Mouse (Mus musculus) heart, embryonic 16.5 days (tissue): ENCODE data around the gene Agr2. TPM values are rescaled to one million over a fixed set of nuclear protein-coding genes. Genes with fewer than 3 reads are reported as not detected.
A peak's percentile ranks its signal among the peaks of the same experiment; 100 is the strongest.

Source experiments
- ATAC-seq: fragments of 200-750 bp; cut with Nextera tagmentation; replicated peaks from 2 replicates; pipeline ENCODE4 v1.8.0; 2017; ENCODE audit warnings: moderate number of reproducible peaks; ENCODE audit not compliant: insufficient read depth, low FRiP score; ENCODE audit errors: extremely low read depth
- H3K27ac ChIP-seq: fragments of 300-500 bp; sonication (generic); 2 replicates; pipeline ENCODE4 v1.5.1; 2014; ENCODE audit warnings: mild to moderate bottlenecking, low read length, control low read depth, moderate library complexity
- H3K27me3 ChIP-seq: fragments of 300-500 bp; sonication (generic); 2 replicates; pipeline ENCODE4 v1.6.1; 2014; ENCODE audit warnings: low read length, mixed read lengths; ENCODE audit not compliant: control insufficient read depth, insufficient read depth
- H3K36me3 ChIP-seq: fragments of 300-500 bp; sonication (generic); 2 replicates; pipeline ENCODE4 v1.6.1; 2014; ENCODE audit not compliant: control insufficient read depth, insufficient read depth
- H3K4me1 ChIP-seq: fragments of 300-500 bp; sonication (generic); 2 replicates; pipeline ENCODE4 v1.6.1; 2014; ENCODE audit warnings: low read length, mixed read lengths; ENCODE audit not compliant: control insufficient read depth, insufficient read depth
- H3K4me2 ChIP-seq: fragments of 300-500 bp; sonication (generic); 2 replicates; pipeline ENCODE4 v1.6.1; 2014; ENCODE audit warnings: low read depth, mild to moderate bottlenecking, control low read depth, low read length
- H3K4me3 ChIP-seq: fragments of 300-500 bp; sonication (generic); 2 replicates; pipeline ENCODE4 v1.5.1; 2014; ENCODE audit warnings: mild to moderate bottlenecking, control low read depth, low read length
- H3K9ac ChIP-seq: fragments of 300-500 bp; sonication (generic); 2 replicates; pipeline ENCODE4 v1.6.1; 2014; ENCODE audit warnings: low read length, control low read depth
- H3K9me3 ChIP-seq: fragments of 300-500 bp; sonication (generic); replicated peaks from 2 replicates; pipeline ENCODE4 v1.6.1; 2016; ENCODE audit warnings: low read length; ENCODE audit not compliant: control insufficient read depth
- WGBS: fragments of 180-500 bp; shearing (Covaris S2); extraction: QIAGEN DNeasy Blood & Tissue Kit; methylation state at CpG from one replicate; pipeline ENCODE4 v1.1.7; 2014; 5-methylcytosine and 5-hydroxymethylcytosine counted together
- polyA plus RNA-seq: library from polyadenylated mRNA; unstranded; fragments of >200 nt; fragmentation: Nextera tagmentation; extraction: Ambion mirVana; gene quantifications from 2 replicates; pipeline ENCODE4 v1.2.1, GENCODE M21; 2015

The Agr2 gene
- 1.7 and 3.3 TPM in 2 replicates for polyA plus RNA-seq

GRCm38 (mm10) chr12:35992711-35993110, at the start of gene Agr2:
Agr2 (plus strand) TSS chr12:35992907.
- no peaks in the 10 kb centered on the region for H3K36me3 ChIP-seq
- H3K27ac ChIP-seq: no peak within 1 kb of the TSS
- ATAC-seq: no peak
- no peak within 1 kb of the TSS for H3K4me3 ChIP-seq
- no peaks in the 10 kb centered on the region for H3K27me3 ChIP-seq
- H3K4me2 ChIP-seq: no peak within 1 kb of the TSS
- no peak within 1 kb of the TSS for H3K9ac ChIP-seq
- no peaks in the 10 kb centered on the region for H3K4me1 ChIP-seq
- no peaks in the 10 kb centered on the region for H3K9me3 ChIP-seq
- 70% methylated on average over 9 of the region's 9 CpGs for WGBS

GRCm38 (mm10) chr12:35951757-35952156, 41.0 kb upstream of the Agr2 start:
- Histone ChIP-seq H3K4me2 (no peak overlapping the region), H3K27me3 (no peaks in the 10 kb centered on the region), H3K9ac (no peak overlapping the region), H3K4me3 (no peak overlapping the region), H3K4me1 (no peaks in the 10 kb centered on the region), H3K27ac (no peak overlapping the region), H3K9me3 (no peaks in the 10 kb centered on the region), H3K36me3 (no peaks in the 10 kb centered on the region)
- no peak for ATAC-seq
- 83% methylated on average over 1 of the region's 1 CpGs for WGBS

GRCm38 (mm10) chr12:35957235-35957634, 35.5 kb upstream of the Agr2 start:
- no peaks in the 10 kb centered on the region for H3K27me3 ChIP-seq
- no peak overlapping the region for H3K27ac ChIP-seq
- no peaks in the 10 kb centered on the region for H3K4me1 ChIP-seq
- no peak for ATAC-seq
- 68% methylated on average over 2 of the region's 2 CpGs for WGBS
- no peaks in the 10 kb centered on the region for H3K36me3 ChIP-seq
- no peak overlapping the region for H3K9ac ChIP-seq
- H3K4me2 ChIP-seq: no peak overlapping the region
- no peak overlapping the region for H3K4me3 ChIP-seq
- no peaks in the 10 kb centered on the region for H3K9me3 ChIP-seq

GRCm38 (mm10) chr12:35966098-35966767, 26.5 kb upstream of the Agr2 start:
- Histone ChIP-seq H3K9ac (no peak overlapping the region), H3K4me1 (no peaks in the 10 kb centered on the region), H3K36me3 (no peaks in the 10 kb centered on the region), H3K4me3 (no peak overlapping the region), H3K27me3 (no peaks in the 10 kb centered on the region), H3K27ac (no peak overlapping the region), H3K4me2 (no peak overlapping the region), H3K9me3 (no peaks in the 10 kb centered on the region)
- no peak for ATAC-seq
- WGBS: 50% methylated on average over 7 of the region's 7 CpGs

GRCm38 (mm10) chr12:35966768-35967141, 26.0 kb upstream of the Agr2 start:
- no peaks in the 10 kb centered on the region for H3K4me1 ChIP-seq
- no peaks in the 10 kb centered on the region for H3K27me3 ChIP-seq
- H3K36me3 ChIP-seq: no peaks in the 10 kb centered on the region
- 70% methylated on average over 7 of the region's 7 CpGs for WGBS
- H3K27ac ChIP-seq: no peak overlapping the region
- H3K9me3 ChIP-seq: no peaks in the 10 kb centered on the region
- ATAC-seq: no peak
- H3K4me2 ChIP-seq: no peak overlapping the region
- no peak overlapping the region for H3K4me3 ChIP-seq
- H3K9ac ChIP-seq: no peak overlapping the region

GRCm38 (mm10) chr12:35975898-35976297, 16.8 kb upstream of the Agr2 start:
- Histone ChIP-seq H3K27ac (no peak overlapping the region), H3K9ac (no peak overlapping the region), H3K36me3 (no peaks in the 10 kb centered on the region), H3K4me3 (no peak overlapping the region), H3K4me1 (no peaks in the 10 kb centered on the region), H3K4me2 (no peak overlapping the region), H3K27me3 (no peaks in the 10 kb centered on the region), H3K9me3 (no peaks in the 10 kb centered on the region)
- ATAC-seq: no peak
- 68% methylated on average over 3 of the region's 3 CpGs for WGBS

GRCm38 (mm10) chr12:35977633-35978246, 15.0 kb upstream of the Agr2 start:
- no peaks in the 10 kb centered on the region for H3K9me3 ChIP-seq
- no peaks in the 10 kb centered on the region for H3K36me3 ChIP-seq
- 60% methylated on average over 6 of the region's 6 CpGs for WGBS
- no peak for ATAC-seq
- H3K27ac ChIP-seq: no peak overlapping the region
- no peak overlapping the region for H3K4me3 ChIP-seq
- no peaks in the 10 kb centered on the region for H3K27me3 ChIP-seq
- no peak overlapping the region for H3K9ac ChIP-seq
- H3K4me1 ChIP-seq: 0 out of 2 replicates have a peak, but pooled peaks cover 4% of the 10 kb centered on the region
- no peak overlapping the region for H3K4me2 ChIP-seq

- Histone ChIP-seq H3K4me1 (0 out of 2 replicates have a peak, but pooled peaks cover 4% of the 10 kb centered on the region), H3K27me3 (no peaks in the 10 kb centered on the region), H3K36me3 (no peaks in the 10 kb centered on the region), H3K4me3 (no peak overlapping the region), H3K9ac (no peak overlapping the region), H3K4me2 (no peak overlapping the region), H3K27ac (no peak overlapping the region), H3K9me3 (no peaks in the 10 kb centered on the region)
- no peak for ATAC-seq
- 69% methylated on average over 5 of the region's 5 CpGs for WGBS
Observed at GRCm38 (mm10) chr12:35979625-35980024, 13.1 kb upstream of the Agr2 start.

- H3K36me3 ChIP-seq: no peaks in the 10 kb centered on the region
- H3K4me3 ChIP-seq: no peak overlapping the region
- peak; percentile 83 for ATAC-seq
- no peak overlapping the region for H3K4me2 ChIP-seq
- 35% methylated on average over 6 of the region's 6 CpGs for WGBS
- no peak overlapping the region for H3K9ac ChIP-seq
- no peaks in the 10 kb centered on the region for H3K9me3 ChIP-seq
- no peaks in the 10 kb centered on the region for H3K27me3 ChIP-seq
- no peak overlapping the region for H3K27ac ChIP-seq
- H3K4me1 ChIP-seq: 0 out of 2 replicates have a peak, but pooled peaks cover 4% of the 10 kb centered on the region
Observed at GRCm38 (mm10) chr12:35981732-35982360, 10.9 kb upstream of the Agr2 start.
